Mouse (Mus musculus) layer of hippocampus, postnatal 25 days (tissue): ENCODE data around the gene Gse1. TPM values are rescaled to one million over a fixed set of nuclear protein-coding genes. Genes with fewer than 3 reads are reported as not detected.

Experiments used
- DNase-seq, 2 experiments: peaks; one replicate each; pipeline ENCODE4 v3.0.0; 2022; ENCODE audit warnings: mixed read lengths in 2 of 2, low spot score in 1 of 2; ENCODE audit errors: extremely low spot score in 1 of 2
- total RNA-seq, 2 experiments: library from RNA; stranded (reverse); gene quantifications; 2 replicates each; pipeline ENCODE4 v1.2.3; 2021

Gene Gse1
- total RNA-seq, 2 experiments from 2014 or later, result 121 to 145 TPM

DNA sequence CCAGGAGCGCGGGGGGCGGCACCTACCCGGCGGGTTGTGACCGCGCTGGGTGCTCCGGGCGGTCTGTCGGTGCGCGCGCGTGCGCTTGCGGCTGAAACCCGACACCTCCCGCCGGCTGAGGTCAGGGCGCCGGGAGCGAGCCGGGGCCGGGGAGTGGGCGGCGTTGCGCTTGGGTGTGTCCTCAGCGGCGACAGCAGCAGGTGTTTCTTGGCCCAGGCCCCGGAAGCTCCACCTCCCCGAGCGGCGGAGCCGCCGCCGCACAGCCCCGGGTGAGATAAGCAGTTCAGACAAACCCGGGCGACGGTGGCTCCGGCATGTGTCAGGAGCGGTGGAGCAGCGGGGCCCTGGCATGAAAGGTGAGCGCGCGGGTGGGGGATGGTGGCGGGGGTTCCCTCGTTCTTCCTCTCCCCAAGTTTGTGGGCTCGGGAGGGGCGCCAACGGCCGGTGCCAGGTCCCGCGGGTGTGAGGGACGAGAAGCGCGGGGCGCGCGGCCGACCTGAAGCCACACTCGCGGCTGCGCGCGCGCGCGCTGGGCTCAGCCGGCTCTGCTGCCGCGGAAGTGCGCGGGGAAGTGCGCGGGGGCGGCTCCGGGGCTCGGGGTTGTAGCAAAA is 309.1 kb downstream of the Gse1 start:
- DNase-seq, result peak in 1 of 2 experiments; percentile 48

DNA sequence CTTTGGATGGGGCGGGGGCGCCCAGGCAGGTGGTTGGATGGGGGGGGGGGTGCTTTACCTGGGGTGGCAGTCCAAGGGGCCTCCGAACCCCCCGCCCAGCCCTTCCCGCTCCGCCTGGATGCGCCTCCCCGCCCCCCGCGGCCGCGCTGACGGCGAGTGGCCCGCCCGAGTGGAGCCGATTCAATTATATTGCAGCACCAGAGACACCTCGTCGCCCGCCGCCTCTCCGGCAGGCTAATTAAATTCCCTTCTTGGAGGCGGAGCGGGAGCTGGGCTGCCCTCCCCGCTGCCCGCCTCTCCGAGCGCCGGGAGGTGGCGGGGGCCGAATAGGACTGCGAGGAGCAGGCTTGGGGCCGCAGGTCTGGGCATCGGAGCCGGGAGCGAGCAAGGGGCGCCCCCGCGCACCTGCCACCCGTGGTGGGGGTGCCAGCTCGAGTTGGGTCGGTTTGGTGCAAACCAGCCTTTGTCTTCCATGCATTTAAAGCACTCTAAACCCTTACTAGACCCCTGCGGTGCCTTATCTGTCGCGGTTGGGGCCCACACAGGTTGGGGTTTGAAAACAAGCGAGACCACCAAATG is 309.7 kb downstream of the Gse1 start:
- DNase-seq, result peak; percentile 51 to 64

DNA sequence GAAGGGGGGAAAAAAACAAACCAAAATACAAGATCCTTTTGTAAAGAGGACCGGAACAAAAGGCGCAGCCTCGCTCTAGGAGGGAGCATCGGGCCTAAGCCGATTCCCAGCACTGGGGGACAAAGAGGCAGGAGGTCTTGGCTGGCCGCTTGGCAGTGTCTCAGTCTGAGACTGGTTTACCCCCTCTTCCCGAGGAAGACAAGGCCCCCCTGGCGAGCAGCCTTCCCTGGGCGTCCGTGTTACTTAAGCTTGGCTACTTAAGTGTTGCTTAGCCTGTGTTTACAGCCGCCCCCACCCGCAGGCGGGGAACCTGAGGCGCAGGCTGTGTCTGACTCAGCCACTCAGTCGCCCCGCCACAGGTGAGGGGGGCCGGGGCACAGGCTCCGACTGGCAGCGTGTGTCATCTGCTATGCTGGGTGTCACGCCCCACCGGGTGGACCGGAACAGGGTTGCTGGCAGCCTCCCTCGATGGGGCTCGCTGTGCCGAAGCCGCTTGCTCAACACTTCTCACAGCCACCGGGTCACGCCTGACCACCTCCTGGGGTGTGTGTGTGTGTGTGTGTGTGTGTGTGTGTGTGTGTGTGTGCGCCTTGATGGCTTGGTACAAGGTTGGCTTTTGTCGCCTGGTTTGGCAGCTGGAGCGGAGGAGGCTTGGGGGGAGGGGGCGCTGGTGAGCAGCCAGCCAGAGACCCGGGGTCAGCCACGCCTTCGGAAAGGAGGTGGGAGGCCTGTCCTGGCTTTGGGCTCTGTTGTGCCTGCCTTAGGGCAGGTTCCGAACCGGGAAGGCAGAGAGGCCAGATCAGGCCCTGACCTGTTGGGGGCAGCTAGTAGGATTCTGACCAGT is 310.4 kb downstream of the Gse1 start:
- DNase-seq, result peak; percentile 59 to 60

DNA sequence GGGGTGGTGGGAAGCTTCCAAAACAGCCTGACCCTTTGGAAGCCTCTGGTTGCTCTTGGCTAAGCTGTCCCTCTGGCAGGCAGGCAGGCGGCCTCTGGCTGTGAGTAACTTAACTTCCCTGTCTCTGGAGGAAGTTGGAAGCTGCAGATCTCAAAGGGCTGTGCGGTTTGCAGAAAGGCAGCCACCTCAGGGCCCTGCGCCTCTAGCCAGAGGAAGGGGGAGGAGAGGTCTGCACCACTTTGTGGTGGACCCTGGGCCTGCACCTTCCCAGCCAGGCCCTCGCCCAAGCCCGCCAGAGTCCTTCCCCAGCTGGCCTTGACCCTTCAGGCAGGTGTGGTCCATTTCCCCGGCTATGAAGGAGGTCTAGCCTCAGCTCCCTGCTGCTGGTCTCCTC is 311.1 kb downstream of the Gse1 start:
- DNase-seq, result no peak

DNA sequence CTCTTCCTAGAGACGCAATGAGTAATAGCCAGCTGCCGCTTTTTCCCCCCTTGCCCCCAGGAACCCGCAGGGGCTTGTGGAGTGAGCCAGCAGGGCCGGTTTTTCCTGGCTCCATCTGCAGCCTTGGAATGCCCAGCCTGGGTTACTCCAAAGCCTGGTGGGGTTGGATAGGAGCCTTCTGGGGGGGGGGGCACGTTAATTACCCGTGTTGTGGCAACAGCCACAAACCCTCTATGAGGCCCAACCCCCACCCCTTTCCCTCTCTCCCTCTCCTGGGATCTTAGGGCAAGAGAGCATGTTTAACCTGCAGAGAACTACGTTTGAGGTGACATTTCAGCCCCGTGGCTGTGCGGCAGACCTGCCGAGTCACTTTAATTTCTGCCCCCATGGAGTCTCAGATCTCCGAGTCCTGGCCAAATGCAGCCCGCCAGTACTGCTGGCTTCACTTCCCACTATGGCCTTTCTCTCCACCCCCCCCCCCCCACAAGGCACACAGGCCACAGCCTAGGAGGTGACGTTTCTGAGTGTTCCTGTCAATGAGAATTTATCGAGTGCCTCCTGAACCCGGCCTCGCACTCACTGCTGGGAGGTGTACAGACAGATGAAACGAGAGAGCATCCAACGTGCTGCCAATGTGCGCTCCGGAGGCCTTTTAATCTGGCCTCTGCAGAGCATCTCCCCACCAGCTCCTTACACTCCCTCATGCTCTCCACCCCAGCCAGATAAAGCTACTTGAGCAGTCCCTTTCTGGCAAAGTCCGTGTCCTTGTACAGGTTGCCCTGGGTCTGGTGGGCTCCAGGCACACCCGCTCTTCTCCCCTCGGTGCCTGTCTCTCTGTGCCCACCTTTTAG is 311.7 kb downstream of the Gse1 start:
- no peak for DNase-seq

DNA sequence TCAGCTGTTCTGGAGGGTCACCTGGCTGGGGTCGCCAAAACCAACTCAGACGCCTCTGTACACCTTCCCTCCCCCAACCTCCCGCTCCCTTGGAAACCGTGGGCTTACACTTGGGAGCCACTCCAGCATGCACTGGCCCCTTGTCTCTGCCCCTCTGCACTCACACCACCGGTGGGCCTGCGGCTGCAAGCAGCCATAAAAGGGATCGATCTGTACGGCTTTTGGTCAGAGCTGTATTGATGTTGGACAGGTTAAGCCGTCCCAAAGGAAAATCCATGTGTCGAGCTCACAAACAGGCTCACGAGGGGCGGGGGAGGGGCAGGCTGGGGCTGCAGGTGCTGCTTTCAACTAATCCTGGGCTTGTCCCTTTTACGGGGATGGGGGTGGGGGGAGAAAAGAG is 314.7 kb downstream of the Gse1 start:
- DNase-seq, result no peak

DNA sequence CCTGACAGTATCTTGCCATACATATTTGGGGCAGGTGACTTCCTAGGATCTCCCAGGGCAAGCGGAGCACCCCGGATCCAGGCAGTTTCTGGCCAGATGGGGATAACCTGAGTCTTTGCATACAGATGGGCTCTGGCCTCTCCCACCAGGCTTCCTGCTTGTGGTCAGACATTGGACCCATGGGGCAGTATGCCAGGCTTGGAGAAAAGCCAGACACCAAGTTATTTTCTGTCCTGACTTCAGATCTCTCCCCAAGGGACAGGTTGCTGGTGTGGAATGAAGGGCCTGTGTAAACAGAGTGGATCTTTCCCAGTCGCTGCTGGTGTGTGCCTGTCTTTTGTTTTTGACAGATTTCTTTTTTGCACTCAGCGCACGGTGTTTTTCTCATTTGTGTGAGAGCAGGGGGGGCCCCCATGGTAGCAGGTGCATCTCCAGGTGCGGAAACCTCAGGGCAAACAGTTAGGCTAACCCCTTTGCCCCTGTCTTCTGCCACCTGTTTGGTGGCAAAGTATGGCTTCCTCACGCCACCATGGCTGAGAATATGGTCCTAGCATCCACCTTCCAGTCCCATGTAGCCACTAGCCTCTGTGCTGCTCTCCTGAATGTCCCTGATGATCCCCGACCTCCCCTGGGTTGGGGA is 315.3 kb downstream of the Gse1 start:
- no peak for DNase-seq

DNA sequence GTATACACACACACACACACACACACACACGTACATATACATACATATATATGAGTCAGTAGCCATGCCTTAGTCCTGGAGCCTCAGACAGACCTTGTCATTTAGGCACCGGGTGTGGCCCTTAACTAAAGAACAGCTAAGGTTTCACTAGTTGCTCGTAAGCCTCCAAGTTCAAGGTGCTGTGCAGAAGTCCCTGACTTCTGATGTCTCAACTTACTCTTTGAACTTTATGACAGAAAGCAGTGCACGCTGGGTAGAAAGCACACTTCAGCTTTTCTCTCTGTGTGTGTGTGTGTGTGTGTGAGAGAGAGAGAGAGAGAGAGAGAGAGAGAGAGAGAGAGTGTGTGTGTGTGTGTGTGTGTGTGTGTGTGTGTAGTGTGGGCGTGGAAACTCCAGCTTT is 315.9 kb downstream of the Gse1 start:
- DNase-seq, result no peak

DNA sequence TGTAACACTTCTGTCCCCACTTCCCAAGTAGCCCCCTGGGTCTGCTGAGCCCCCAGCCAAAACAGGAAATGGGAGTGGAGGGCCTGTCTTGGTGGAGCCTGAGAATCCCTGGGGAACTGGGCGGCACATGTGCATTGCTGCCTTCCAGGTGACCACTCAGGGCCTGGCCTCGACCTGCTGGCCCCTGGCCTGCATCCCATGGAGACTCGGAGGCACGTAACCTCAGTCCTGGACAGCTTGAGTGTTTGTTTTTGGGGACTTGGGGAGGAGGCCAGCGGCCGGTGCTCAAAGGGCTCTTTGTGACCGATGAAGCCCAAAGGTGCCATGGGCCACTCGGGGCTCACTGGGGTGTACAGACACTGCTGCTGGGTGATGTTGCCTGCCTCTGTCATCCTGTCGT is 319.3 kb downstream of the Gse1 start:
- DNase-seq, result no peak

DNA sequence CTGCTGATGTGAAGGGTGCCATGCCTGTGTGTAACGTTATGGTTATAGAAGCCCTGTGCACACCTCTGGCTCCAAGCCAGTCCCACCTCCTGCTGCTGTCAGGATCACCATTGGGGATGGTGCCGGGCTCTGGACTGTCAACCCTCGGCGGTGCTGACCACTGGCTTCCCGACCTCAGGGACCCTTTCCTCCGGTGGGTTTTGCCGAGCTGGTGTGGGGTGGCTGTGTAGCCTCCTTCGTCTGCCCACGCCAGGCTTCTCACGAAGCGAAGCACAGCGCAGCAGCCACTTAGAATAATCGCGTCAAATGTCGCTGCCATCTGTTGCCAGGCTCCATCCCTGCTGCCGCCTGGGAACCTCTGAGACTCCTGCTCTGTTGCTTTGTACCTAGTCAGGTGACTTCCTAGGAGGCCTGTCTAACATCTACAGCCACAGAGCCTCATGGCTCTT is 320.1 kb downstream of the Gse1 start:
- no peak for DNase-seq

DNA sequence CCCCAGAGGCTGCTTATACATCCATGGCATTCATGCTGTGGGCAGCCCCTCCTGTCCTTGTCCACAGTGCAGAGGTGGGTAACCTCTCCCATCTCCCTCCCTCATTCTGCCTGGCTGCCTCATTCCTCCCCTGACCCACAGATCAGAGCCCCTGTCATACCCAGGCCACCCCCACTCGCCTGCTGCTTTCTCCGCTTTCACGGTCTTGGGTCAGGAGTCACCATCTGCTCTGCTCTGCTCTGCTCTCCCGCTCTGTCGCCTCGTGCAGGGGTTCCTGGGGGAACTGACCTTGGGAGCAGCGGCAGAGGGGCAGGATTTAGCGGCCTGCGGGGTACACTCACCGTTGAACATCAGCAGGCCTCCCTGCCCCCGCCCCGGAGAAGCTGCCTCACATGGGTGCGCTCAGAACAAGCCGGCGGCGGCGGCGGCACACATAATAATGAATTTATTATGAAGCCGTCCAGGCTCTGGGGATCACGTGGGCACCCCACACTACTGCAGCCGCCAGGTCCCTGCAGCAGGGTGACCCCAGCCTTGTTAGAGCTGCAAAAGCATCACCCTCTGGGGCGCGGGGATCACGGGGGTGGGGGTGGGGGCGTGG is 321.2 kb downstream of the Gse1 start:
- no peak for DNase-seq

DNA sequence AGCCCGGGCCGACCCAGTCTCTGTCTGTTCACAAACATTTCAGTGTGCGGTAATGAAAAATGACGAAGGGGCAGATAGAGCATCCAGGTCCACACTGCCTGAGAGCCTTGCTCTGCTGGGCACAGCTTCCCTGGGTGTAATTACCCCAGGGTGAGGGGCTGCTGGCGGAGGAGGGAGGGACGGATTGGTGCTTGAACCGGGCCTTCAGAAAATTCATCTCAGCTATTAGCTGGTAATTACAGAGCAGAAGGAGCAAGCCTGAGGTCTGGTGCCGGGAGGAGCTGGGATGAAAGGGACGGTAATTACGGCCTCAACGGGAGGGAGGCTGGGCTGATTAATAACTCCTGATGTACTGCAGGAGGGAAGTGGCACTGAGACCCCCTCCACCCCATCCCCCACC is 321.7 kb downstream of the Gse1 start:
- DNase-seq, result no peak

DNA sequence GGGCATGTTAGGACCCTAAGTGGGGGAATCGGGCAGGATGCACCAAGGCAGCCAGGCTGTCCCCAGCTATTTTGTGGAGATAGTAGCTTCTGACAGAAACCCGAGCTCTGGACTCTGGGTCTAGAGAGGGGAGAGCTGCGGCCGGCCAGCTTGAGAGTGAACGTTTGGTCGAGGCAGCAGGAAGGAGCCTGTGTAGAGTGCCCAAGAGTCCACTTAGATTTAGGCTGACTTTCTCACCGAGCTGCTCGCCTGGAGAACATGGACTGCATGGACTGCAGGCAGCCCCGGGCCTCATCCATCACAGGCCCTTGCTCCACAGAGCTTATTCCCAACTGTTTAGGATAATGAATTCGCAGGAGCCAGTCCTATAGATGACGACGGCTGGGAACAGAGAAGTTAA is 322.2 kb downstream of the Gse1 start:
- no peak for DNase-seq

DNA sequence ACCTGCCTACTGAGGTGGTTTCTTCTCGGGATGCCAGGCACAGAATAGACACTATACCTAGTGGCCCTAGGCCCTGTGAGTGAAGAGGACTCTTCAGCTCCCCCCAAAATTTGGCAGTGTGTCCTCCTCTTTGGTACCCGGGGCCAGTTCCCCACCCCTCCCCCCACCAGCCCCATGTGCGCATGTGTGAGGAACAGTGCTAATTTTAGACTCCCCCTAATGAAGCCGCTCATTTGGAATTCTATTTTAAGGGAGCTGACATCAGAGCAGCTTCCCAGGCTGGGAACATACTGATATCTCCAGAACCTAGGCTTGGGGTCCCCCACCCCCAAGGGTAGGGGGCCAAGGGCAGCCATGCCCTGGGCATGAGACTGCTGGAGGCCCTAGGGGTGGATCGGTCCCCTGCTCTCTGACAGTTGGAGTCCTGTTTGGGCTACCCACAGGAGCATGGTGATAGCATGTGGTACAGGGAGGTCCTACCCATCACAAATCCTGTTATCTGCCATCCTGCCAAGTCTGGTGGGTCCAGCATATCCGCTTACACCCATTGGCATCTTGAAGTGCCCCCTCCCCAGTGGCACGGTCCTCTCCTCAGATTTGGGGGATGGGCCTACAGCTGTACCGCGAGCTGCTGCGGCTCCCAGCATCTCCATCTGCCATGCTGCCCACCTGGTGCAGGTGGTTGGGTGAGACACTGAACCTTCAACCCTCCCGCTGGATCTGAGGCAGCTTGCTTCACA is 322.9 kb downstream of the Gse1 start:
- no peak for DNase-seq

DNA sequence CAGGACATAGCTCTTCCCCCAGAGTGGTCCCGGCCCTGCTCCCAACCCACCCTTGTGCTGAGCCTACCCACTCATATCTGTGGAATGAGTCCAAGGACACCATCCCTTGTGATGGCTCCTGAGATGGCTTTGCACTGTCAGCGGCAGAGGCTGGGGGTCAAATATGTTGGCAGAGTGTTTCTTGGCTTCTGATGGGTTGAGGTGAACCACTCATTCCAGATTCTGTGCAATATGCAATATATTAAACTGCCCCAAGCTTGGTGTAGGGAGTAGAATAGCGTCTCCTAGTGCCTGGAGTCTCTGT is 323.4 kb downstream of the Gse1 start:
- no peak for DNase-seq

DNA sequence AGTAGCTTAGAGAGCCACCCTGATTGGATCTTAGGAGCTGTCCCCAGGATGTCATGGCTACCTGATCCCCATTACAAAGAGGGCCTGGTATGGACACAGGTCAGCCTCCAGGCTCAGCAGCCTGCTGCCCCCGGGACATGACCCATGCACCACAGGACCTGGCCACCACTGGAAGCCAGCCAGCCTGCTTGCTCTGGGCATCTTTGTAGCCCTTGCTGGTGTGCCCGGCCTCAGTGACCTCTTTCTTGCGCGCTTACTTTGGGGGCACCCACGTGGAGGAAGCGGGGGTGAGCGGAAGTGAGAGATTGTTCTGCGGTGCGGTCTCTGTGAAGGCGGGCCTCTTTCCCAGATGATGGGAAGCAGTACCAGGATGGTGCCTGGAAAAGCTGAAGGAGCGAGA is 324.3 kb downstream of the Gse1 start:
- no peak for DNase-seq

DNA sequence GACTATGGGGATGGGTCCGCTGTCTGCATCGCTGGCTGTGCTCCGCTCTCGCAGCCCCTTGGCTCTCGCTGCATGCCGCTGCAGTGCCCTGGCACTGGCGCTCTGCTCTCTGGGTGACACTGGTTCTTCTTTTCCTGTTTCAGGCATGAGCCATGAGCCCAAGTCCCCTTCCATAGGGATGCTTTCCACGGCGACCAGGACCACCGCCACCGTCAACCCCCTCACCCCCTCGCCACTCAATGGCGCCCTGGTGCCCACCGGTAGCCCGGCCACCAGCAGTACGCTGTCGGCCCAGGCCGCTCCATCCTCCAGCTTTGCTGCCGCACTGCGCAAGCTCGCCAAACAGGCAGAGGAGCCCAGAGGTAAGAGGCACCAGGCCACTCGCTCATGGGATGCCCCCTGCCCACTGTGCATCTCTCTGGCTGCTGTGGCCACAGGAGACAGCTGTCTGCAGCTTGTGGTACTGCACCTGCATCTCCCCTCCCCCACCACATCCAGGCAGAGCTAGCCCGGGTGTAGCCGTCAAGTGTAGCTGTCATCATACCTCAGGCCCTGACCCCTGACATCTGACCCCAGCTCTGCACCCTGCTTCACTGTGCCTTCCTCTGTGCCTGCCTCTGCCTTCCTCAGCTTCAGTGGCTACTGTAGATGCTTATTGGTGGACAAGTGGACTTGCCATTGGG is 325.3 kb downstream of the Gse1 start:
- DNase-seq, result no peak

DNA sequence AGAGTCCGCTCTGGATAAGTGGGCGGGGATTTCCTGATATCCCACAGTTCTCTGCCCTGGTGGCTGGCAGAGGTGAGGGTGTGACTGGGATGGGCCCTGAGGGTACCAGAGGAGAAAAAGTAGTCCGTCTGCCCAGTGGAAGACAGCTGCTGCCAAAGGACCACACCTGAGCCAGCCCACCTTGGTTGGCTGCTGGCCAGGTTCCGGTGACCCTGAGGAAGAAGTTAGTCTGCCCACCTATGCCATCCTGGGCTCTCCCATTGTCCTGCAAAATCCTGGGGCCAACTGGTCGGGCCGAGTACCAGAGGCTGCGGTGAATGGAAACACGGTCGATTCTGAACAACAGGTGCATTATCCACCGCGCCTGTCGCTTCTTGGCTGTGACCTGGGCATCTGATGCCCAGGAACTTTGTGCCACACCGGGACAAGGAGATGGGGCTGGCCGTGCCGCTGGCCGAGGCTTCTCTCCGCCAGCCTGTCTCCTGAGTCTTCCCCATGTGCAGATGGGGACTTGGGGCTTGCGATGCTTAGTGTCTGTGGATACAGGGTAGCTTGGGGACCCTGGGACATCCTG is 326.3 kb downstream of the Gse1 start:
- DNase-seq, result no peak
